Mouse (Mus musculus) midbrain, embryonic 13.5 days (tissue): ENCODE data around the gene Slit3. TPM values are rescaled to one million over a fixed set of nuclear protein-coding genes. Genes with fewer than 3 reads are reported as not detected.

Source experiments
- ATAC-seq: fragments of 200-750 bp; cut with Nextera tagmentation; 2 replicates; pipeline ENCODE4 v1.8.0; 2017; ENCODE audit warnings: mild to moderate bottlenecking, moderate TSS enrichment, moderate library complexity
- H3K27ac ChIP-seq: fragments of 300-500 bp; sonication (generic); 2 replicates; pipeline ENCODE4 v1.5.1; 2015; ENCODE audit warnings: inconsistent platforms, mild to moderate bottlenecking, moderate library complexity
- H3K27me3 ChIP-seq: fragments of 300-500 bp; sonication (generic); 2 replicates; pipeline ENCODE4 v1.6.1; 2015; ENCODE audit warnings: mild to moderate bottlenecking, inconsistent platforms
- H3K36me3 ChIP-seq: fragments of 300-500 bp; sonication (generic); 2 replicates; pipeline ENCODE4 v1.6.1; 2015; ENCODE audit warnings: mild to moderate bottlenecking, inconsistent platforms
- H3K4me1 ChIP-seq: fragments of 300-500 bp; sonication (generic); replicated peaks from 2 replicates; pipeline ENCODE4 v1.6.1; 2015; ENCODE audit warnings: inconsistent platforms
- H3K4me2 ChIP-seq: fragments of 300-500 bp; sonication (generic); replicated peaks from 2 replicates; pipeline ENCODE4 v1.6.1; 2015; ENCODE audit warnings: moderate library complexity, mild to moderate bottlenecking, inconsistent platforms
- H3K4me3 ChIP-seq: fragments of 300-500 bp; sonication (generic); replicated peaks from 2 replicates; pipeline ENCODE4 v1.5.1; 2015; ENCODE audit warnings: mild to moderate bottlenecking, inconsistent platforms
- H3K9ac ChIP-seq: fragments of 300-500 bp; sonication (generic); replicated peaks from 2 replicates; pipeline ENCODE4 v1.6.1; 2015; ENCODE audit warnings: mild to moderate bottlenecking, inconsistent platforms
- H3K9me3 ChIP-seq: fragments of 300-500 bp; sonication (generic); 2 replicates; pipeline ENCODE4 v1.6.1; 2016; ENCODE audit warnings: mild to moderate bottlenecking, inconsistent platforms
- WGBS: fragments of 180-500 bp; shearing (Covaris S2); methylation state at CpG from one replicate; pipeline ENCODE4 v1.1.7; 2015; 5-methylcytosine and 5-hydroxymethylcytosine counted together
- polyA plus RNA-seq: library from polyadenylated mRNA; unstranded; fragments of >200 nt; fragmentation: Nextera tagmentation; extraction: Ambion mirVana; gene quantifications from 2 replicates; pipeline ENCODE4 v1.2.1, GENCODE M21; 2015

Gene Slit3
- polyA plus RNA-seq, 1 experiment from 2014 or later: 6.6 TPM

GRCm38 (mm10) chr11:35502128-35502527 lies 381.1 kb downstream of the Slit3 start:
- H3K9me3 ChIP-seq: no peaks in the 10 kb centered on the region
- H3K27me3 ChIP-seq: peaks cover 60% of the 10 kb centered on the region
- no peak overlapping the region for H3K4me2 ChIP-seq
- ATAC-seq: no peak
- H3K36me3 ChIP-seq: no peaks in the 10 kb centered on the region
- no peak overlapping the region for H3K27ac ChIP-seq
- peaks cover 37% of the 10 kb centered on the region for H3K4me1 ChIP-seq
- H3K4me3 ChIP-seq: no peak overlapping the region
- no peak overlapping the region for H3K9ac ChIP-seq
- WGBS: 3% methylated on average over 3 of the region's 3 CpGs

GRCm38 (mm10) chr11:35504051-35504450 lies 383.0 kb downstream of the Slit3 start:
- Histone ChIP-seq H3K4me3 (no peak overlapping the region), H3K9ac (no peak overlapping the region), H3K27ac (no peak overlapping the region), H3K4me1 (peaks cover 50% of the 10 kb centered on the region), H3K4me2 (no peak overlapping the region), H3K36me3 (no peaks in the 10 kb centered on the region), H3K27me3 (peaks cover 55% of the 10 kb centered on the region), H3K9me3 (no peaks in the 10 kb centered on the region)
- 19% methylated on average over 5 of the region's 5 CpGs for WGBS
- no peak for ATAC-seq

GRCm38 (mm10) chr11:35504916-35505315 lies 383.9 kb downstream of the Slit3 start:
- H3K9ac ChIP-seq: no peak overlapping the region
- peaks cover 50% of the 10 kb centered on the region for H3K27me3 ChIP-seq
- H3K4me1 ChIP-seq: peaks cover 58% of the 10 kb centered on the region
- H3K36me3 ChIP-seq: no peaks in the 10 kb centered on the region
- no peak overlapping the region for H3K27ac ChIP-seq
- WGBS: 22% methylated on average over 8 of the region's 8 CpGs
- no peak for ATAC-seq
- no peak overlapping the region for H3K4me3 ChIP-seq
- H3K9me3 ChIP-seq: no peaks in the 10 kb centered on the region
- H3K4me2 ChIP-seq: no peak overlapping the region

- H3K9ac ChIP-seq: no peak overlapping the region
Observed at GRCm38 (mm10) chr11:35505316-35505715, 384.3 kb downstream of the Slit3 start.

GRCm38 (mm10) chr11:35505817-35506216 lies 384.8 kb downstream of the Slit3 start:
- Histone ChIP-seq H3K27ac (no peak overlapping the region), H3K4me2 (no peak overlapping the region), H3K36me3 (no peaks in the 10 kb centered on the region), H3K27me3 (peaks cover 40% of the 10 kb centered on the region), H3K4me1 (peaks cover 64% of the 10 kb centered on the region), H3K4me3 (no peak overlapping the region), H3K9me3 (no peaks in the 10 kb centered on the region), H3K9ac (no peak overlapping the region)
- 11% methylated on average over 9 of the region's 9 CpGs for WGBS
- no peak for ATAC-seq

More at GRCm38 (mm10) chr11:35505316-35505715, 384.3 kb downstream of the Slit3 start:
- no peak overlapping the region for H3K4me3 ChIP-seq
- peaks cover 62% of the 10 kb centered on the region for H3K4me1 ChIP-seq
- no peak for ATAC-seq
- H3K27me3 ChIP-seq: peaks cover 46% of the 10 kb centered on the region
- H3K9me3 ChIP-seq: no peaks in the 10 kb centered on the region
- no peaks in the 10 kb centered on the region for H3K36me3 ChIP-seq
- H3K27ac ChIP-seq: no peak overlapping the region
- 55% methylated on average over 4 of the region's 4 CpGs for WGBS
- no peak overlapping the region for H3K4me2 ChIP-seq

GRCm38 (mm10) chr11:35507781-35508390 lies 386.9 kb downstream of the Slit3 start:
- Histone ChIP-seq H3K4me3 (no peak overlapping the region), H3K9me3 (no peaks in the 10 kb centered on the region), H3K9ac (no peak overlapping the region), H3K4me2 (no peak overlapping the region), H3K4me1 (peaks cover 53% of the 10 kb centered on the region), H3K36me3 (no peaks in the 10 kb centered on the region), H3K27me3 (peaks cover 30% of the 10 kb centered on the region), H3K27ac (no peak overlapping the region)
- WGBS: 19% methylated on average over 9 of the region's 9 CpGs
- ATAC-seq: peak; percentile 51

- H3K4me2 ChIP-seq: no peak overlapping the region
- peaks cover 36% of the 10 kb centered on the region for H3K4me1 ChIP-seq
- no peak for ATAC-seq
- H3K9me3 ChIP-seq: no peaks in the 10 kb centered on the region
- no peaks in the 10 kb centered on the region for H3K36me3 ChIP-seq
- no peak overlapping the region for H3K4me3 ChIP-seq
- H3K9ac ChIP-seq: no peak overlapping the region
- peaks cover 32% of the 10 kb centered on the region for H3K27me3 ChIP-seq
- peak overlapping the region; percentile 47; the same call in 1 of the 2 replicates for H3K27ac ChIP-seq
- 13% methylated on average over 4 of the region's 4 CpGs for WGBS
Observed at GRCm38 (mm10) chr11:35512686-35513085, 391.7 kb downstream of the Slit3 start.

GRCm38 (mm10) chr11:35513343-35513742 lies 392.3 kb downstream of the Slit3 start:
- WGBS: 2% methylated on average over 6 of the region's 6 CpGs
- ATAC-seq: peak; percentile 60
- no peaks in the 10 kb centered on the region for H3K9me3 ChIP-seq
- peak overlapping the region; percentile 47; the same call in 1 of the 2 replicates for H3K27ac ChIP-seq
- H3K9ac ChIP-seq: no peak overlapping the region
- no peak overlapping the region for H3K4me3 ChIP-seq
- H3K4me2 ChIP-seq: 0 out of 2 replicates have a peak overlapping the region, but pooled peaks have one; percentile 3
- H3K36me3 ChIP-seq: no peaks in the 10 kb centered on the region
- peaks cover 29% of the 10 kb centered on the region for H3K4me1 ChIP-seq
- H3K27me3 ChIP-seq: peaks cover 27% of the 10 kb centered on the region

GRCm38 (mm10) chr11:35522802-35523452 lies 401.9 kb downstream of the Slit3 start:
- WGBS: 36% methylated on average over 10 of the region's 10 CpGs
- ATAC-seq: no peak
- Histone ChIP-seq H3K27me3 (no peaks in the 10 kb centered on the region; the same call in none of the 2 replicates), H3K4me1 (peaks cover 26% of the 10 kb centered on the region), H3K4me2 (no peak overlapping the region), H3K9me3 (no peaks in the 10 kb centered on the region), H3K9ac (no peak overlapping the region), H3K36me3 (no peaks in the 10 kb centered on the region), H3K27ac (no peak overlapping the region), H3K4me3 (no peak overlapping the region)

GRCm38 (mm10) chr11:35523773-35524172 lies 402.7 kb downstream of the Slit3 start:
- Histone ChIP-seq H3K4me3 (no peak overlapping the region), H3K9ac (no peak overlapping the region), H3K27me3 (no peaks in the 10 kb centered on the region; the same call in none of the 2 replicates), H3K9me3 (no peaks in the 10 kb centered on the region), H3K4me1 (peaks cover 33% of the 10 kb centered on the region), H3K4me2 (no peak overlapping the region), H3K36me3 (no peaks in the 10 kb centered on the region), H3K27ac (no peak overlapping the region)
- WGBS: 18% methylated on average over 4 of the region's 4 CpGs
- peak; percentile 46 for ATAC-seq

GRCm38 (mm10) chr11:35526219-35526762 lies 405.3 kb downstream of the Slit3 start:
- no peak for ATAC-seq
- no peak overlapping the region for H3K27ac ChIP-seq

GRCm38 (mm10) chr11:35527816-35528462 lies 406.9 kb downstream of the Slit3 start:
- Histone ChIP-seq H3K36me3 (no peaks in the 10 kb centered on the region), H3K9ac (no peak overlapping the region), H3K9me3 (no peaks in the 10 kb centered on the region), H3K4me3 (no peak overlapping the region), H3K27ac (peak overlapping the region; percentile 7; the same call in 1 of the 2 replicates), H3K4me1 (peaks cover 35% of the 10 kb centered on the region), H3K4me2 (no peak overlapping the region), H3K27me3 (peaks cover 26% of the 10 kb centered on the region)
- ATAC-seq: peak; percentile 69
- 21% methylated on average over 7 of the region's 7 CpGs for WGBS

More at GRCm38 (mm10) chr11:35526219-35526762, 405.3 kb downstream of the Slit3 start:
- Histone ChIP-seq H3K4me2 (no peak overlapping the region), H3K4me3 (no peak overlapping the region), H3K9ac (no peak overlapping the region), H3K9me3 (no peaks in the 10 kb centered on the region), H3K36me3 (no peaks in the 10 kb centered on the region), H3K27me3 (peaks cover 13% of the 10 kb centered on the region), H3K4me1 (peaks cover 33% of the 10 kb centered on the region)
- WGBS: 81% methylated on average over 9 of the region's 9 CpGs
